Mouse (Mus musculus) MEL (cell line): ENCODE measurements around the gene Fam222a. TPM values are rescaled to one million over a fixed set of nuclear protein-coding genes. Genes with fewer than 3 reads are reported as not detected.
A peak's percentile ranks its signal among the peaks of the same experiment; 100 is the strongest.

Experiments
- DNase-seq: peaks from one replicate; pipeline ENCODE4 v3.0.0; 2011; ENCODE audit warnings: low read depth, low spot score
- H3K27ac ChIP-seq: 2 replicates; pipeline ENCODE4 v1.5.1; 2012; ENCODE audit warnings: low read depth, mild to moderate bottlenecking, control low read depth, low read length, moderate library complexity; ENCODE audit not compliant: control insufficient read depth
- H3K27me3 ChIP-seq, 2 experiments: fragments of 150-350 bp in 1 of 2; sonication (generic) in 1 of 2; 2 replicates each; pipeline ENCODE4 v1.6.1; 2012; ENCODE audit warnings: low read length in 2 of 2, mild to moderate bottlenecking in 2 of 2, improper control_type of control experiment in 1 of 2, moderate library complexity in 1 of 2; ENCODE audit not compliant: insufficient read depth in 2 of 2, control insufficient read depth in 1 of 2
- H3K36me3 ChIP-seq, 2 experiments: 2 replicates each; pipeline ENCODE4 v1.6.1; 2012 to 2014; ENCODE audit warnings: low read length in 2 of 2, improper control_type of control experiment in 1 of 2, inconsistent platforms in 1 of 2, mild to moderate bottlenecking in 1 of 2; ENCODE audit not compliant: insufficient read depth in 2 of 2, control insufficient read depth in 1 of 2
- H3K4me1 ChIP-seq, 2 experiments: fragments of 150-350 bp in 1 of 2; sonication (generic) in 1 of 2; 2 replicates each; pipeline ENCODE4 v1.6.1; 2012; ENCODE audit warnings: low read length in 2 of 2, improper control_type of control experiment in 1 of 2, mild to moderate bottlenecking in 1 of 2; ENCODE audit not compliant: insufficient read depth in 2 of 2, control insufficient read depth in 1 of 2
- H3K4me3 ChIP-seq, 2 experiments: fragments of 150-350 bp in 1 of 2; sonication (generic) in 1 of 2; 2 replicates each; pipeline ENCODE4 v1.5.1; 2012; ENCODE audit warnings: low read depth in 2 of 2, low read length in 2 of 2, mild to moderate bottlenecking in 2 of 2, moderate library complexity in 2 of 2, control low read depth in 1 of 2, improper control_type of control experiment in 1 of 2; ENCODE audit not compliant: control insufficient read depth in 1 of 2, insufficient read depth in 1 of 2
- H3K79me2 ChIP-seq: 2 replicates; pipeline ENCODE4 v1.6.1; 2012; ENCODE audit warnings: mild to moderate bottlenecking, low read length, moderate library complexity; ENCODE audit not compliant: control insufficient read depth, poor library complexity, insufficient read depth
- H3K9ac ChIP-seq: 2 replicates; pipeline ENCODE4 v1.6.1; 2012; ENCODE audit warnings: low read depth, mild to moderate bottlenecking, control low read depth, low read length, moderate library complexity; ENCODE audit not compliant: control insufficient read depth, poor library complexity, severe bottlenecking
- H3K9me3 ChIP-seq: fragments of 150-350 bp; sonication (generic); replicated peaks from 2 replicates; pipeline ENCODE4 v1.6.1; 2012; ENCODE audit warnings: mild to moderate bottlenecking, low read length, improper control_type of control experiment, moderate library complexity; ENCODE audit not compliant: insufficient read depth
- BHLHE40 ChIP-seq: IDR thresholded peaks from 2 replicates; pipeline ENCODE4 v1.6.1; 2012; ENCODE audit warnings: low read depth, mild to moderate bottlenecking, inconsistent platforms, low read length, improper control_type of control experiment, borderline replicate concordance
- CTCF ChIP-seq, 3 experiments: IDR thresholded peaks in 2 of 3; conservative IDR thresholded peaks in 1 of 3; 2 replicates each; pipeline ENCODE4 v1.5.1; 2011 to 2012; ENCODE audit warnings: low read length in 3 of 3, low read depth in 2 of 3, mild to moderate bottlenecking in 2 of 3, improper control_type of control experiment in 1 of 3, inconsistent platforms in 1 of 3, mixed read lengths in 1 of 3, moderate library complexity in 1 of 3; ENCODE audit not compliant: control insufficient read depth in 1 of 3, insufficient read depth in 1 of 3, poor library complexity in 1 of 3, severe bottlenecking in 1 of 3
- EP300 ChIP-seq, 2 experiments: IDR thresholded peaks; 2 replicates each; pipeline ENCODE4 v1.6.1; 2011; ENCODE audit warnings: improper control_type of control experiment in 2 of 2, low read length in 2 of 2, low read depth in 1 of 2, mild to moderate bottlenecking in 1 of 2
- KAT2A ChIP-seq: conservative IDR thresholded peaks from 2 replicates; pipeline ENCODE4 v1.6.1; 2012; ENCODE audit warnings: low read depth, low read length, improper control_type of control experiment, inconsistent platforms
- MAZ ChIP-seq: IDR thresholded peaks from 2 replicates; pipeline ENCODE4 v1.6.1; 2012; ENCODE audit warnings: low read depth, mild to moderate bottlenecking, inconsistent platforms, low read length, improper control_type of control experiment
- MXI1 ChIP-seq: IDR thresholded peaks from 2 replicates; pipeline ENCODE4 v1.6.1; 2011; ENCODE audit warnings: mild to moderate bottlenecking, low read depth, low read length, improper control_type of control experiment
- POLR2AphosphoS2 ChIP-seq: IDR thresholded peaks from 2 replicates; pipeline ENCODE4 v1.6.1; 2011; ENCODE audit warnings: low read length, improper control_type of control experiment
- POLR2AphosphoS5 ChIP-seq: IDR thresholded peaks from 2 replicates; pipeline ENCODE4 v1.6.1; 2012; ENCODE audit warnings: low read depth, borderline replicate concordance, mild to moderate bottlenecking, inconsistent platforms, low read length, moderate library complexity, mixed read lengths
- RAD21 ChIP-seq: IDR thresholded peaks from 2 replicates; pipeline ENCODE4 v1.6.1; 2011; ENCODE audit warnings: mild to moderate bottlenecking, low read depth, low read length, improper control_type of control experiment
- RCOR1 ChIP-seq: IDR thresholded peaks from 2 replicates; pipeline ENCODE4 v1.6.1; 2012; ENCODE audit warnings: low read depth, mild to moderate bottlenecking, inconsistent platforms, low read length, improper control_type of control experiment
- SMC3 ChIP-seq: IDR thresholded peaks from 2 replicates; pipeline ENCODE4 v1.6.1; 2011; ENCODE audit warnings: low read depth, low read length, improper control_type of control experiment
- TAL1 ChIP-seq: IDR thresholded peaks from 2 replicates; pipeline ENCODE4 v1.6.1; 2012; ENCODE audit warnings: mild to moderate bottlenecking, inconsistent platforms, low read length, moderate library complexity, mixed read lengths
- TCF12 ChIP-seq: IDR thresholded peaks from 2 replicates; pipeline ENCODE4 v1.6.1; 2014; ENCODE audit warnings: low read depth, mild to moderate bottlenecking, inconsistent platforms, low read length, improper control_type of control experiment, moderate library complexity
- USF1 ChIP-seq: IDR thresholded peaks from 2 replicates; pipeline ENCODE4 v1.6.1; 2014; ENCODE audit warnings: low read depth, mild to moderate bottlenecking, inconsistent platforms, low read length, improper control_type of control experiment, moderate library complexity
- USF2 ChIP-seq, 2 experiments: IDR thresholded peaks; 2 replicates each; pipeline ENCODE4 v1.6.1; 2011 to 2012; ENCODE audit warnings: improper control_type of control experiment in 2 of 2, low read length in 2 of 2, borderline replicate concordance in 1 of 2, inconsistent platforms in 1 of 2, low read depth in 1 of 2, mild to moderate bottlenecking in 1 of 2; ENCODE audit not compliant: insufficient read depth in 1 of 2
- ZKSCAN1 ChIP-seq: IDR thresholded peaks from 2 replicates; pipeline ENCODE4 v1.6.1; 2012; ENCODE audit warnings: low read depth, mild to moderate bottlenecking, inconsistent platforms, low read length, improper control_type of control experiment, moderate library complexity
- polyA plus RNA-seq, 2 experiments: library from polyadenylated mRNA; stranded (reverse) in 1 of 2; unstranded in 1 of 2; fragments of >175 nt in 1 of 2; fragments of >200 nt in 1 of 2; gene quantifications; 2 replicates each; pipeline versions ENCODE4 v1.2.1 to v1.2.4; 2012; ENCODE audit warnings: low replicate concordance in 2 of 2, low read depth in 1 of 2; ENCODE audit not compliant: insufficient read length in 2 of 2, insufficient read depth in 1 of 2, missing spikeins in 1 of 2
- total RNA-seq: library from RNA; depleted of rRNA; stranded (reverse); fragments of 300-350 nt; gene quantifications from 2 replicates; pipeline ENCODE4 v1.2.3, GENCODE M21; 2012

The Fam222a gene
- total and polyA plus RNA-seq, 3 experiments, result 0.27 to 0.70 TPM; not detected in 1

- Histone ChIP-seq H3K9me3 (no peaks in the 10 kb centered on the region), H3K27ac (no peak overlapping the region)
- peak; percentile 61 for DNase-seq
- no peak for TF ChIP-seq RAD21
- peak; percentile 67 to 87 (median 69) for TF ChIP-seq CTCF (IDR thresholded peaks at IDR 0.05 in 2 of 3, conservative IDR thresholded peaks at IDR 0.05 in 1 of 3; ENCODE audit: control insufficient read depth in 1 of 3, insufficient read depth in 1 of 3, low read depth in 2 of 3, low read length in 3 of 3, poor library complexity in 1 of 3, severe bottlenecking in 1 of 3)
- TF ChIP-seq SMC3, result peak; percentile 27; the same call in 1 of the 2 replicates
- TF ChIP-seq RCOR1, result no peak
- TF ChIP-seq, all 39 proteins: peak for 2
- Histone ChIP-seq H3K9ac (no peak overlapping the region), H3K79me2 (no peaks in the 10 kb centered on the region), H3K4me1 (no peaks in the 10 kb centered on the region), H3K36me3 (no peaks in the 10 kb centered on the region), H3K27me3 (no peaks in the 10 kb centered on the region), H3K4me3 (no peak overlapping the region)
These were observed 44.3 kb downstream of the Fam222a start for GRCm38 (mm10) chr5:114611968-114612608.

DNA sequence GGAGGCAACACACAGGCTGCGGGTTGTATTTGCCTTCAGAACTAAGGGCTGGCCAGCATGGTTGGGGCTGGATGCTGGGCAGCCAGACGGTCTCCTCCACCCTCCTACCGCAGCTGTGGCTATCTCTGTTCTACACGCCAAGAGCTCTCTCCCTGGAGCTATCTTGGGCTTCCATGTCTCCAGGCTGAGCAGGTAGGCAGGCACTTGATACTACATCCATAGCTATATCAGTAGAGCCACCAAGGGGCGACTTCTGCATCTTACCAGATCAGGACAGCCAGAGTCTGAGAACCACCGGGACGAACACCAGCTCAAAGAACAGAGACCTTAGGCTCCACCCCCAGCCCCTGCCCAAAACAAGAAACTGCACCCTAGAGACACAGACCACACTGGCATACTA is 47.0 kb downstream of the Fam222a start:
- Histone ChIP-seq H3K27me3 (no peaks in the 10 kb centered on the region), H3K9ac (no peak overlapping the region), H3K79me2 (no peaks in the 10 kb centered on the region), H3K9me3 (no peaks in the 10 kb centered on the region), H3K4me1 (no peaks in the 10 kb centered on the region), H3K36me3 (no peaks in the 10 kb centered on the region), H3K27ac (no peak overlapping the region), H3K4me3 (no peak overlapping the region)
- TF ChIP-seq TAL1, result peak; percentile 50
- no peak for TF ChIP-seq TCF12
- peak; percentile 23 for DNase-seq

DNA sequence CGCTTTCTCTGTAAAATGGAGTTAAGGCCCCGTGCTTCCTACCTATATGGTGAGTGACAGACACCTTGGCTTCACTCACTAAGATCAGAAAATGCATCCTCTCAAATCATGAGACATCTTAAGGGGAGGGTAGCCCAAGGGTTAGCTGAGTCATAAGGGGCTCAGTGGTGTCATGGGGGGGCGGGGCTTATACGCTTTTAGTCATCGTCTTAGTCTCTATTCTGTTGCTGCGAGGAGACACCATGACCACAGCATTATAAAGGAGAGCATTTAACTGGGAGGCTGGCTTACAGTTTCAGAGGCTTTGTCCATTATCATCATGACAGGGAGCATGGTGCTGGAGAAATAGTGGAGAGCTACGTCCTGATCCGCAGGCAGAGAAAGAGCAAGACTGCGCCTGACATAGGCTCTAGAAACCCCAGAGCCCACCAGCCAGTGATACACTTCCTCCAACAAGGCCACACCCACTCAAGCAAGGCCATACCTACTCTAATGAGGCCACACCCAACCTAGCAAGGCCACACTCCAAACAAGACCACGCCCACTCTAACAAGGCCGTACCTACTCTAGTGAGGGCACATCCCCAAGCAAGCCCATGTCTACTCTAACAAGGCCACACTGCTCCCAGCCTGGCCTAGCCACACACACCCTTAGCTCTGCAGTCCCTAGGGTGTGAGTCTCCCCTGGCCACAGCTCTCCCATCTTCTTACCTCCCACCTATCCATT is 48.7 kb downstream of the Fam222a start:
- Histone ChIP-seq H3K9me3 (no peaks in the 10 kb centered on the region), H3K79me2 (no peaks in the 10 kb centered on the region), H3K4me3 (no peak overlapping the region), H3K36me3 (no peaks in the 10 kb centered on the region), H3K9ac (no peak overlapping the region), H3K4me1 (no peaks in the 10 kb centered on the region), H3K27ac (no peak overlapping the region), H3K27me3 (no peaks in the 10 kb centered on the region)
- peak; percentile 82 for DNase-seq
- TF ChIP-seq POLR2AphosphoS5, result no peak
- no peak for TF ChIP-seq KAT2A
- no peak for TF ChIP-seq ZKSCAN1
- TF ChIP-seq POLR2AphosphoS2, result no peak
- no peak for TF ChIP-seq EP300 (IDR thresholded peaks at IDR 0.05; ENCODE audit: low read depth in 1 of 2, low read length in 2 of 2)
- TF ChIP-seq USF2 (IDR thresholded peaks at IDR 0.05; ENCODE audit: borderline replicate concordance in 1 of 2, insufficient read depth in 1 of 2, low read depth in 1 of 2, low read length in 2 of 2), result no peak
- TF ChIP-seq USF1, result no peak
- TF ChIP-seq BHLHE40, result no peak
- TF ChIP-seq TCF12, result no peak
- no peak for TF ChIP-seq MAZ
- TF ChIP-seq TAL1, result no peak
- no peak for TF ChIP-seq MXI1
- TF ChIP-seq RAD21, result no peak
